Mouse (Mus musculus) midbrain, embryonic 13.5 days (tissue): ENCODE results near the gene Zscan2. TPM values are rescaled to one million over a fixed set of nuclear protein-coding genes. Genes with fewer than 3 reads are reported as not detected.

Source experiments
- ATAC-seq: fragments of 200-750 bp; cut with Nextera tagmentation; 2 replicates; pipeline ENCODE4 v1.8.0; 2017; ENCODE audit warnings: mild to moderate bottlenecking, moderate TSS enrichment, moderate library complexity
- H3K27ac ChIP-seq: fragments of 300-500 bp; sonication (generic); 2 replicates; pipeline ENCODE4 v1.5.1; 2015; ENCODE audit warnings: inconsistent platforms, mild to moderate bottlenecking, moderate library complexity
- H3K27me3 ChIP-seq: fragments of 300-500 bp; sonication (generic); 2 replicates; pipeline ENCODE4 v1.6.1; 2015; ENCODE audit warnings: mild to moderate bottlenecking, inconsistent platforms
- H3K36me3 ChIP-seq: fragments of 300-500 bp; sonication (generic); 2 replicates; pipeline ENCODE4 v1.6.1; 2015; ENCODE audit warnings: mild to moderate bottlenecking, inconsistent platforms
- H3K4me1 ChIP-seq: fragments of 300-500 bp; sonication (generic); replicated peaks from 2 replicates; pipeline ENCODE4 v1.6.1; 2015; ENCODE audit warnings: inconsistent platforms
- H3K4me2 ChIP-seq: fragments of 300-500 bp; sonication (generic); replicated peaks from 2 replicates; pipeline ENCODE4 v1.6.1; 2015; ENCODE audit warnings: moderate library complexity, mild to moderate bottlenecking, inconsistent platforms
- H3K4me3 ChIP-seq: fragments of 300-500 bp; sonication (generic); replicated peaks from 2 replicates; pipeline ENCODE4 v1.5.1; 2015; ENCODE audit warnings: mild to moderate bottlenecking, inconsistent platforms
- H3K9ac ChIP-seq: fragments of 300-500 bp; sonication (generic); replicated peaks from 2 replicates; pipeline ENCODE4 v1.6.1; 2015; ENCODE audit warnings: mild to moderate bottlenecking, inconsistent platforms
- H3K9me3 ChIP-seq: fragments of 300-500 bp; sonication (generic); 2 replicates; pipeline ENCODE4 v1.6.1; 2016; ENCODE audit warnings: mild to moderate bottlenecking, inconsistent platforms
- WGBS: fragments of 180-500 bp; shearing (Covaris S2); methylation state at CpG from one replicate; pipeline ENCODE4 v1.1.7; 2015; 5-methylcytosine and 5-hydroxymethylcytosine counted together
- polyA plus RNA-seq: library from polyadenylated mRNA; unstranded; fragments of >200 nt; fragmentation: Nextera tagmentation; extraction: Ambion mirVana; gene quantifications from 2 replicates; pipeline ENCODE4 v1.2.1, GENCODE M21; 2015

The Zscan2 gene
- polyA plus RNA-seq, 1 experiment from 2014 or later = 6.1 TPM

- Histone ChIP-seq H3K36me3 (peaks cover 75% of the 10 kb centered on the region), H3K9ac (no peak overlapping the region), H3K9me3 (no peaks in the 10 kb centered on the region)
Observed at GRCm38 (mm10) chr7:80893086-80893752, 32.5 kb downstream of the Zscan2 start.

GRCm38 (mm10) chr7:80893753-80894129, 33.0 kb downstream of the Zscan2 start:
- Histone ChIP-seq H3K4me2 (no peak overlapping the region), H3K27me3 (no peaks in the 10 kb centered on the region), H3K4me3 (no peak overlapping the region), H3K4me1 (peaks cover 11% of the 10 kb centered on the region), H3K9ac (no peak overlapping the region), H3K27ac (no peak overlapping the region), H3K36me3 (peaks cover 78% of the 10 kb centered on the region), H3K9me3 (no peaks in the 10 kb centered on the region)
- no peak for ATAC-seq
- WGBS = 85% methylated on average over 6 of the region's 6 CpGs

More at GRCm38 (mm10) chr7:80893086-80893752, 32.5 kb downstream of the Zscan2 start:
- no peak overlapping the region for H3K4me3 ChIP-seq
- no peak overlapping the region for H3K27ac ChIP-seq
- no peak overlapping the region for H3K4me2 ChIP-seq
- peaks cover 13% of the 10 kb centered on the region for H3K4me1 ChIP-seq
- no peak for ATAC-seq
- 95% methylated on average over 15 of the region's 15 CpGs for WGBS
- no peaks in the 10 kb centered on the region for H3K27me3 ChIP-seq

- Histone ChIP-seq H3K4me1 (peaks cover 7% of the 10 kb centered on the region), H3K9me3 (no peaks in the 10 kb centered on the region), H3K4me2 (no peak overlapping the region), H3K4me3 (no peak overlapping the region), H3K36me3 (peaks cover 78% of the 10 kb centered on the region), H3K27ac (no peak overlapping the region), H3K9ac (no peak overlapping the region), H3K27me3 (no peaks in the 10 kb centered on the region)
- 87% methylated on average over 7 of the region's 7 CpGs for WGBS
- no peak for ATAC-seq
Observed at GRCm38 (mm10) chr7:80894196-80894595, 33.5 kb downstream of the Zscan2 start.

- Histone ChIP-seq H3K27me3 (no peaks in the 10 kb centered on the region), H3K4me3 (no peak overlapping the region), H3K9ac (no peak overlapping the region), H3K4me1 (peaks cover 6% of the 10 kb centered on the region), H3K36me3 (peaks cover 75% of the 10 kb centered on the region), H3K9me3 (no peaks in the 10 kb centered on the region), H3K27ac (no peak overlapping the region), H3K4me2 (no peak overlapping the region)
- ATAC-seq = no peak
- WGBS = 95% methylated on average over 14 of the region's 14 CpGs
Observed at GRCm38 (mm10) chr7:80894815-80895519, 34.2 kb downstream of the Zscan2 start.

- H3K9ac ChIP-seq = no peak overlapping the region; the same call in 1 of the 2 replicates
- H3K4me3 ChIP-seq = no peak overlapping the region
- no peaks in the 10 kb centered on the region for H3K9me3 ChIP-seq
- no peak for ATAC-seq
- no peaks in the 10 kb centered on the region for H3K27me3 ChIP-seq
- no peak overlapping the region for H3K27ac ChIP-seq
- H3K4me1 ChIP-seq = peaks cover 21% of the 10 kb centered on the region
- H3K4me2 ChIP-seq = no peak overlapping the region
- peaks cover 58% of the 10 kb centered on the region for H3K36me3 ChIP-seq
- 91% methylated on average over 7 of the region's 7 CpGs for WGBS
Observed at GRCm38 (mm10) chr7:80897134-80897533, 36.4 kb downstream of the Zscan2 start.

GRCm38 (mm10) chr7:80897721-80898120, 37.0 kb downstream of the Zscan2 start:
- Histone ChIP-seq H3K4me1 (peaks cover 23% of the 10 kb centered on the region), H3K27ac (no peak overlapping the region), H3K9me3 (no peaks in the 10 kb centered on the region), H3K4me2 (no peak overlapping the region), H3K4me3 (no peak overlapping the region), H3K9ac (no peak overlapping the region), H3K36me3 (peaks cover 52% of the 10 kb centered on the region), H3K27me3 (no peaks in the 10 kb centered on the region)
- 88% methylated on average over 4 of the region's 4 CpGs for WGBS
- ATAC-seq = no peak

GRCm38 (mm10) chr7:80900944-80901501, 40.3 kb downstream of the Zscan2 start, which contains the start of gene Wdr73:
Gene Wdr73 (minus strand): TSS chr7:80901269.
- H3K4me1 ChIP-seq = peaks cover 36% of the 10 kb centered on the region
- peak within 1 kb of the TSS; percentile 88 for H3K4me2 ChIP-seq
- peak within 1 kb of the TSS; percentile 77 for H3K9ac ChIP-seq
- H3K36me3 ChIP-seq = peaks cover 31% of the 10 kb centered on the region
- no peaks in the 10 kb centered on the region for H3K9me3 ChIP-seq
- under 1% methylated on average over 36 of the region's 36 CpGs for WGBS
- H3K27ac ChIP-seq = peak within 1 kb of the TSS; percentile 70
- H3K4me3 ChIP-seq = peak within 1 kb of the TSS; percentile 60
- peak; percentile 95 for ATAC-seq
- no peaks in the 10 kb centered on the region for H3K27me3 ChIP-seq

GRCm38 (mm10) chr7:80901541-80902274, 41.0 kb downstream of the Zscan2 start:
- peak; percentile 26 for ATAC-seq
- H3K4me1 ChIP-seq = peaks cover 36% of the 10 kb centered on the region
- peak overlapping the region; percentile 70 for H3K27ac ChIP-seq
- H3K36me3 ChIP-seq = peaks cover 30% of the 10 kb centered on the region
- H3K9me3 ChIP-seq = no peaks in the 10 kb centered on the region
- peak overlapping the region; percentile 66 for H3K9ac ChIP-seq
- WGBS = 29% methylated on average over 15 of the region's 15 CpGs
- no peaks in the 10 kb centered on the region for H3K27me3 ChIP-seq
- H3K4me3 ChIP-seq = peak overlapping the region; percentile 60
- H3K4me2 ChIP-seq = peak overlapping the region; percentile 88

- Histone ChIP-seq H3K36me3 (peaks cover 27% of the 10 kb centered on the region), H3K4me1 (peaks cover 36% of the 10 kb centered on the region), H3K27me3 (no peaks in the 10 kb centered on the region), H3K4me2 (peak overlapping the region; percentile 90), H3K9ac (no peak overlapping the region), H3K4me3 (no peak overlapping the region), H3K27ac (no peak overlapping the region), H3K9me3 (no peaks in the 10 kb centered on the region)
- no peak for ATAC-seq
- 92% methylated on average over 11 of the region's 11 CpGs for WGBS
Observed at GRCm38 (mm10) chr7:80903625-80904422, 43.1 kb downstream of the Zscan2 start.

GRCm38 (mm10) chr7:80904921-80905515, 44.3 kb downstream of the Zscan2 start, which contains the start of gene Nmb:
Gene Nmb (minus strand): TSS chr7:80905076.
- ATAC-seq = peak; percentile 46
- peak within 1 kb of the TSS; percentile 47 for H3K4me3 ChIP-seq
- peak within 1 kb of the TSS; percentile 90 for H3K4me2 ChIP-seq
- H3K36me3 ChIP-seq = peaks cover 35% of the 10 kb centered on the region
- 4% methylated on average over 19 of the region's 19 CpGs for WGBS
- H3K27me3 ChIP-seq = no peaks in the 10 kb centered on the region
- H3K27ac ChIP-seq = no peak within 1 kb of the TSS
- no peaks in the 10 kb centered on the region for H3K9me3 ChIP-seq
- peak within 1 kb of the TSS; percentile 68 for H3K9ac ChIP-seq
- peaks cover 30% of the 10 kb centered on the region for H3K4me1 ChIP-seq

- H3K9ac ChIP-seq = no peak overlapping the region
- WGBS = 82% methylated on average over 7 of the region's 7 CpGs
Observed at GRCm38 (mm10) chr7:80911053-80911452, 50.3 kb downstream of the Zscan2 start.

More at GRCm38 (mm10) chr7:80911053-80911452, 50.3 kb downstream of the Zscan2 start:
- H3K36me3 ChIP-seq = peaks cover 84% of the 10 kb centered on the region
- no peaks in the 10 kb centered on the region for H3K27me3 ChIP-seq
- H3K4me2 ChIP-seq = no peak overlapping the region
- H3K4me3 ChIP-seq = no peak overlapping the region
- H3K9me3 ChIP-seq = no peaks in the 10 kb centered on the region
- no peak for ATAC-seq
- H3K27ac ChIP-seq = no peak overlapping the region
- H3K4me1 ChIP-seq = no peaks in the 10 kb centered on the region
